Mouse (Mus musculus) erythroblast, embryonic 14.5 days (primary cell): ENCODE data around the gene Higd2a.

Experiments
- GATA1 ChIP-seq: IDR thresholded peaks from 2 replicates; pipeline ENCODE4 v1.6.1; 2012; ENCODE audit warnings: low read length, inconsistent platforms, mixed read lengths
- TAL1 ChIP-seq: IDR thresholded peaks from 3 replicates; pipeline ENCODE4 v1.6.1; 2012; ENCODE audit warnings: low read length, inconsistent platforms, mixed read lengths

DNA sequence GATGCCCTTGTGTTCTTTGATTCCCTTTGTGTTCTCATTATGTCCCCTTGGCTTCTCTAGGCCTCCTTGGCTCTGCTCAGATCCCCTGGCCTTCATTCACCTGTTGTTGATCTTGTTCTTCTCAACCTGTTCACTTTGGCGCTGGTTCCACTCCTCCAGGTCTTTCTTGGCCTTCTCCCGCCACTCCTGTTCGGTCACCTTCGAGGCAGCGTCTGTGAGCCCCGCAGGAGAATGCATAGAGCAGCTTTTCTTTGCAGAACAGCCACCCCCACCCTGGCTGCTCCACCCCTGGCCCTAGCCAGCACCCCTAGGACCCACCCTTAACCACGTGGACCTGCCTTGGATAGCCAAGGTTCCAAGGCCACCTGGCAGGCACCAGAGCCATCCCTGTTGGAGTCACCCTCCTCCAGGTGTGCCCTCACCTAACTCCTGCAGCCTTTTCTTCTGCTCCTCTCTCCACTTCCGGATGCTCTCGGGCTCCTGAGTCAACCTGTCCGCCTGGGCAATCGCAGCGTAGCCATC, 8.7 kb downstream of the Higd2a start:
- no peak for TF ChIP-seq GATA1
- TF ChIP-seq TAL1, result no peak
